Mouse (Mus musculus): Measurements from ENCODE around the gene Padi4. TPM values are rescaled to one million over a fixed set of nuclear protein-coding genes. Genes with fewer than 3 reads are reported as not detected.
A peak's percentile ranks its signal among the peaks of the same experiment; 100 is the strongest.

Padi4 gene
- total and polyA plus RNA-seq, 2 experiments from 2014 or later: 1.2 to 2.4 TPM

DNA sequence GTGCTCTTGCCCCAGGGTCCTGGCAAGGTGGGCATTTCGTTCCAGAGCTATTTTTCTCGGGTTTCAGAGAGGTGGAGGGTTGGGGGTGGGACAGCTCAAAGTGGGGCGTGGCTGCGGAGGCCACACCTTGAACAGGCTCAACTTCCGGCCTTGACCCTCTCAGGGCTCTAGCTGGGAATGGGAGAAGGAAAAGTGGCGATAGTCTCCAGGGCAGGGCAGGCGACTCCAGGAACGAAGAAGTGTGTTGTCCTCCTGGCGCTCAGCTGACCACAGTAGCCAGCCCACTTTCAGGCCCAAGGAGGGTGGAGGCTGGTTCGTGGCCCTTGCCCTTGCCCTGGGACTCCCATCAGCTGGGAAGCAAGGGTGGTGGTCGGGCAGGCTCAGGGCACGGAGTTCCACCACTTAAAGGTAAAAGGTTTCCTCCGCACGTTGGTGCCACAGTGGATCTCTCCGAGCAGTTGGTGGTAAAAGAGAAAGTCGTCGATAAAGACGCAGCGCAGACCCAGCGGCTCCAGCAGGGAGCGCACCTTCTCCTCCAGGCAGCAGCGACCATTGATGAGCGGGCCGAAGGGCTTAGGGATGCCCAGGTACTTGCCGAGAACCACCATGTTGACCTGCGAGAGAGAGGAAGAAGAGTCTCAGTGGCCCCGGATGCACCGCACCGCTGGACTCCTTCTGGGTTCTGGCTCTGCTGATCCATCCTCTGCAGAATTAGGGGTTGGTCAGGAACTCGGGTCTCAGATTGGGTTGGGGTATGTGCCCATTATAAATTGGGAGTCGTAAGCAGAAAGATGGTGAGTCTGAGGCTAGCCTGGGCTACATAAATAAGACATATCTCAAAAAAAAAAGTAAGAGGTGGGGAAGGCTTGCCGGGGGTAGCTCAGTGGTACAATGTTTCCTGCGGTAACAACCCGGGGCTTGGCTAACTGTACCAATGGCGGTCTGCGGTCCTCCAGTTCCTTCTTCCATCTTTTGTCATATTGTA is 40.5 kb upstream of the Padi4 start:
- no peak overlapping the region for H3K27ac ChIP-seq (ENCODE audit: low read depth)
- no peak for ATAC-seq (ENCODE audit: insufficient read depth, low read depth)

GRCm38 (mm10) chr4:140813358-140814185 is 39.5 kb upstream of the Padi4 start:
- no peak for ATAC-seq (ENCODE audit: insufficient read depth, low read depth)
- Histone ChIP-seq H3K4me1 (ENCODE audit: control insufficient read depth, insufficient read depth) (peaks cover 17% of the 10 kb centered on the region), H3K9ac (replicated peaks; ENCODE audit: low read depth, low read length) (no peak overlapping the region)

More for the DNA sequence above, 40.5 kb upstream of the Padi4 start:
- H3K4me1 ChIP-seq (ENCODE audit: control insufficient read depth, insufficient read depth): peaks cover 17% of the 10 kb centered on the region
- TF ChIP-seq EP300 (IDR thresholded peaks at IDR 0.05; ENCODE audit: low read depth) (no peak), CTCF (IDR thresholded peaks at IDR 0.05; ENCODE audit: low read depth) (peak; percentile 40)
- no peaks in the 10 kb centered on the region for H3K36me3 ChIP-seq (replicated peaks; ENCODE audit: control insufficient read depth, insufficient read depth, low read length)
- peak overlapping the region; percentile 67 for H3K4me2 ChIP-seq (ENCODE audit: low read depth, low read length)
- no peaks in the 10 kb centered on the region for H3K9me3 ChIP-seq (replicated peaks; ENCODE audit: control insufficient read depth, low read length)
- no peak overlapping the region; the same call in 1 of the 2 replicates for H3K9ac ChIP-seq (replicated peaks; ENCODE audit: low read depth, low read length)
- whole genome bisulfite sequencing: 31% methylated on average over 36 of the region's 36 CpGs
- no peak for DNase-seq (ENCODE audit: low spot score)
- H3K27me3 ChIP-seq (ENCODE audit: control insufficient read depth, insufficient read depth, low read length): peaks cover 8% of the 10 kb centered on the region; the same call in 1 of the 2 replicates
- peak overlapping the region; percentile 41 for H3K4me3 ChIP-seq (ENCODE audit: low read depth, low read length)

DNA sequence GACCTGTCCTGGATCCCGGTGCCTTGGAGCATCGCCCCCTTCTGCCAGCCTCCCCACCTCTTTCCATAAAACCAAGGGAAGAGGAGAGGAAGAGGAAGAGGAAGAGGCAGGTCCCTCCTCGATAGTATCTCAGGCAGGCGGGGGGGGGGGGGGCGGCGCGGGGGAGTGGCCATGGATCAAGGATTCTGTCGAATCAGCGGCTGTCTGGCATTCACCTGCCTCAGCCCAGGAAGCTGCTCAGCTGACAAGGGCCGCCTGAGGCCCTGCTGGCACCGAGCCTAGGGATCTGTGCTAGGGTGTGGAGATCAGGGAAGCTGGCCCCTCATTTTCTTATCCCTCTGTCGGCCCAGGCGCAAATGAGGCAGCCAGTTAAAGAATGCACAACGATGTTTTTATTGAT is 38.6 kb upstream of the Padi4 start:
- H3K27me3 ChIP-seq (ENCODE audit: control insufficient read depth, insufficient read depth, low read length): peaks cover 11% of the 10 kb centered on the region; the same call in 1 of the 2 replicates
- peaks cover 17% of the 10 kb centered on the region for H3K4me1 ChIP-seq (ENCODE audit: control insufficient read depth, insufficient read depth)
- no peaks in the 10 kb centered on the region for H3K9me3 ChIP-seq (replicated peaks; ENCODE audit: control insufficient read depth, low read length)
- H3K36me3 ChIP-seq (replicated peaks; ENCODE audit: control insufficient read depth, insufficient read depth, low read length): no peaks in the 10 kb centered on the region
- H3K4me2 ChIP-seq (ENCODE audit: low read depth, low read length): no peak overlapping the region
- no peak for ATAC-seq (ENCODE audit: insufficient read depth, low read depth)
- TF ChIP-seq EP300 (IDR thresholded peaks at IDR 0.05; ENCODE audit: low read depth) (no peak), CTCF (IDR thresholded peaks at IDR 0.05; ENCODE audit: low read depth) (no peak)
- no peak overlapping the region for H3K27ac ChIP-seq (ENCODE audit: low read depth)
- 13% methylated on average over 9 of the region's 14 CpGs for WGBS
- no peak overlapping the region for H3K9ac ChIP-seq (replicated peaks; ENCODE audit: low read depth, low read length)
- H3K4me3 ChIP-seq (ENCODE audit: low read depth, low read length): no peak overlapping the region
- DNase-seq (ENCODE audit: low spot score): no peak

More at GRCm38 (mm10) chr4:140813358-140814185, 39.5 kb upstream of the Padi4 start:
- Histone ChIP-seq H3K27me3 (ENCODE audit: control insufficient read depth, insufficient read depth, low read length) (peaks cover 8% of the 10 kb centered on the region; the same call in 1 of the 2 replicates), H3K4me2 (ENCODE audit: low read depth, low read length) (peak overlapping the region; percentile 67; the same call in 1 of the 2 replicates), H3K4me3 (ENCODE audit: low read depth, low read length) (no peak overlapping the region), H3K9me3 (replicated peaks; ENCODE audit: control insufficient read depth, low read length) (no peaks in the 10 kb centered on the region), H3K27ac (ENCODE audit: low read depth) (no peak overlapping the region), H3K36me3 (replicated peaks; ENCODE audit: control insufficient read depth, insufficient read depth, low read length) (no peaks in the 10 kb centered on the region)
- DNase-seq (ENCODE audit: low spot score): no peak
- WGBS: 48% methylated on average over 13 of the region's 13 CpGs
- no peak for TF ChIP-seq EP300 (IDR thresholded peaks at IDR 0.05; ENCODE audit: low read depth)
- no peak for TF ChIP-seq CTCF (IDR thresholded peaks at IDR 0.05; ENCODE audit: low read depth)

GRCm38 (mm10) chr4:140812191-140812590 is 38.2 kb upstream of the Padi4 start:
- ATAC-seq (ENCODE audit: insufficient read depth, low read depth) (0 out of 2 replicates have a peak, but pooled peaks have one; percentile 16), DNase-seq (ENCODE audit: low spot score) (no peak)
- Histone ChIP-seq H3K9ac (replicated peaks; ENCODE audit: low read depth, low read length) (no peak overlapping the region), H3K4me2 (ENCODE audit: low read depth, low read length) (no peak overlapping the region), H3K4me1 (ENCODE audit: control insufficient read depth, insufficient read depth) (peaks cover 17% of the 10 kb centered on the region), H3K36me3 (replicated peaks; ENCODE audit: control insufficient read depth, insufficient read depth, low read length) (no peaks in the 10 kb centered on the region), H3K4me3 (ENCODE audit: low read depth, low read length) (no peak overlapping the region), H3K27me3 (ENCODE audit: control insufficient read depth, insufficient read depth, low read length) (peaks cover 11% of the 10 kb centered on the region; the same call in 1 of the 2 replicates), H3K27ac (ENCODE audit: low read depth) (no peak overlapping the region), H3K9me3 (replicated peaks; ENCODE audit: control insufficient read depth, low read length) (no peaks in the 10 kb centered on the region)
- TF ChIP-seq EP300 (IDR thresholded peaks at IDR 0.05; ENCODE audit: low read depth): no peak
- no peak for TF ChIP-seq CTCF (IDR thresholded peaks at IDR 0.05; ENCODE audit: low read depth)
- 13% methylated on average over 8 of the region's 8 CpGs for WGBS
